Mouse (Mus musculus) adrenal gland (tissue): ENCODE results near the gene Krt39.

ENCODE experiments used
- intact Hi-C: fragments of 180-260 bp; cut with DNase I; formaldehyde crosslinking; loops from one replicate; pipeline ENCODE4 v1.15.1; 2025
- long read RNA-seq, 2 experiments: library from polyadenylated mRNA; unstranded; transcript quantifications; one replicate each; pipeline ENCODE4 v2.0.0; 2020; ENCODE audit warnings: borderline replicate concordance in 1 of 2; ENCODE audit not compliant: insufficient replicate concordance in 1 of 2

Krt39 gene
- long read RNA-seq, experiment 1: 0 reads
- long read RNA-seq, experiment 2: 0 reads

- intact Hi-C loops: no loop called here
These were observed at the start of gene Krt39 for GRCm38 (mm10) chr11:99521288-99521860. TSS of gene Krt39 (minus strand) at chr11:99521338.

- intact Hi-C loops: no loop called here
These were observed 45.4 kb upstream of the Krt39 start, which contains the start of gene Krtap3-1 for GRCm38 (mm10) chr11:99566530-99566929. TSS of gene Krtap3-1 (minus strand) at chr11:99566630.

- intact Hi-C loops: no loop called here
These were observed 41.4 kb upstream of the Krt39 start for GRCm38 (mm10) chr11:99562580-99562979.

DNA sequence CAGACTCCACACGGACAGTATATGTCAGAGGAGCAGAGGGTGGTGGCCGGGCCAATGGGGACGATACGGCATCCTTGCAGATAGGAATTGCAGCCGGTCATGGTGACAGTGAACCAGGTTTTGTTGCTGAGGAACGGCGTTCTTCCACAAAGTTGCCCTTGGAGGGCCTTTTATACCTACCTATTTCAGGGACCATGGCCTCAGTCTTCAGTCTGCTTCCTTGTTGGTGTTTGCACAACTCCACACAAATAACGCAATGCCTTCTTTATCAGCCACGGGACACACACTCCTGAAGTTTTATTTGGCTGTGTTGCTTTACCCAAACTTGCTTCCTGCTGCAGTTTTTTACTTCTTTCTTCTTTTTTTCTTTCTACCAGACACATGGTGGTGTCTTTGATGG lies 38.2 kb upstream of the Krt39 start, which contains the start of gene Gm11939:
Gm11939 (minus strand) TSS at position 101 of the 400 bp plus-strand sequence.
- intact Hi-C loops: no loop called here

DNA sequence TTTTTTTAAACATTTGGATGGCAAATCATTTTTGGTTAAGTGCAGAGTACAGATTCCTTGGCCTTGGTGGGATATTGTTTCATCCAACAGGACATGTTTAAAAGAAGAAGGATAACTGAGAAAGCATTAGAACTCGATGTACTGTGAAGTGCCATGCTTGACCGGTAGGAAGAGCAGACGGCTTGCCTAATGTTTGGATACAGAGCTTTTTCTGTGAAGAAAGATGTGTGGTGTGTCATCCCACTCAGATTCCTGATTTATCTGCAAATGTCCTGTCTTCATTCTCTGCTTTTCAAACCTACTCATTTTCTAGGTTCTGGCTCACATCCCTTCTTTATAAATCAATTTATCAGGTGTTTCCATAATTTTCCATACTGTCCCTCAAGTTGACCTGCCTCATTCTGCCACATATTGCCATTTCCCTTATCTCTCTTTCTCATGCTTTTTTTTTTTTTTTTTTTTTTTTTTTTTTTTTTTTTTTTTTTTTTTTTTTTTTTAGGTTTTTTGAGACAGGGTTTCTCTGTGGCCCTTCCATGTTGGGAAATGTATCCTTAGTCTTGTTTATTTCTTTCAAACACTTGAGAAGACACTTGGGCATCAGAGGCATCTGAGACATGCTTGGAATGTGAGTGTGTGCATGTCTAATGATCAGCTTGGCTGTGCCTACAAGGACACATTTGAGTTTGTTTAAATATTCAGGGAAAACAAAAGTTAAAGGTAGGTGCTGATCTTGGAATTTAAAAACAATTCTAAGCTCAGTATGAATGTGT lies 37.0 kb upstream of the Krt39 start:
- intact Hi-C loops: no loop called here

DNA sequence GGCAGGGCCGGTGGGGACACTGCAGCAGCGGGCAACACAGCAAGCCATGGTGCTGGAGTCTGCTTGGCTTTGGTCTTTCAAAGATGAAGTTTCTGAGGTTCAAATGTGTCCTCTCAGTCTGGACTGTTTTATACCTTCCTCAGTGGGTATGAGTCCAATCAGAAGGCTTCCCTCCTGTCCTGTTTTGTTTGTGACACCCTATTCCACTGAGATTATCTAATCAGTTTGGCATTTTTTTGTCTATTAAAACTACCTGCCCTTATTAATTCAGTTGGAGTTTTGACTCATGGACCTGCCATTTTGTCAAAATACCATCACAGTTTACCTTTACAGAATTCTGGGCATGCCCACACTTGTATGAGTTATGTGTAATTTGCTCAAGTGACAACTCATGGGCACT lies 35.6 kb upstream of the Krt39 start, which contains the start of gene Krtap3-2:
Krtap3-2 (minus strand) TSS at position 101 of the 400 bp plus-strand sequence.
- intact Hi-C loops: no loop called here

DNA sequence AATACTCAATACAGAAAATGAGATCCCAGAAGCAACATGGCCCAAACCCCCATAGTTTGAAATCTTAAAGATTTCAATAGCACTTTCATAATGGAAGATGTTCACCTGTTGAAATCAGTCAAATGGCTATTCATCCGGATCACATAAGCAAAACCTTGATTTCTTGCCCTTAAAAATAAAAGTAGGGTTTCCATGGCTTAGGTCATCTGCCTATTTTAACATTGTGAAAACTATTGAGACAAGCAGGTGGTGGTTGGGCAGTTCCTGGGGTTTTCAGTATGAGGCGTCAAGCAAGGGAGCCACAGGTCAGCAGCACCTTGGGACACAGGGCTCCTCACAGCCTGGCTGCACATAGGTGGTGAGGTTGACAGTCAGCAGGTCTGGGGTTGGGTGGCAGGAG lies 35.1 kb upstream of the Krt39 start:
- intact Hi-C loops: no loop called here

DNA sequence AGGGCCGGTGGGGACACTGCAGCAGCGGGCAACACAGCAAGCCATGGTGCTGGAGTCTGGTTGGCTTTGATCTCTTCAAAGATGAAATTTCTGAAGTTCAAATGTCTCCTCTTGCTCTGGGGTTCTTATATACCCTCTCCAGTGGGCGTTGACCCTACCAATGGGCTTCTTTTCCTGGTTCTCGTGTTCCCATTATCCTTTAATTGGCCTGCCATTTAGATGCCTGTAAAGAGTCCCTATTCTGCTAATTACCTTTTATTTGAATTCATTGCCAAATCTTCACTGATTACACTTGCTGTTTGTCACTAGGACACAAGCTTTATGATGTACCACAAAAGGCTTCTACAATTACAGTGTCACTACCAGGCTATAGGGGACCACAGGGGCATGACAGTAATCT lies 29.6 kb upstream of the Krt39 start, which contains the start of gene Krtap3-3:
Krtap3-3 (minus strand) TSS at position 101 of the 400 bp plus-strand sequence.
- intact Hi-C loops: no loop called here

DNA sequence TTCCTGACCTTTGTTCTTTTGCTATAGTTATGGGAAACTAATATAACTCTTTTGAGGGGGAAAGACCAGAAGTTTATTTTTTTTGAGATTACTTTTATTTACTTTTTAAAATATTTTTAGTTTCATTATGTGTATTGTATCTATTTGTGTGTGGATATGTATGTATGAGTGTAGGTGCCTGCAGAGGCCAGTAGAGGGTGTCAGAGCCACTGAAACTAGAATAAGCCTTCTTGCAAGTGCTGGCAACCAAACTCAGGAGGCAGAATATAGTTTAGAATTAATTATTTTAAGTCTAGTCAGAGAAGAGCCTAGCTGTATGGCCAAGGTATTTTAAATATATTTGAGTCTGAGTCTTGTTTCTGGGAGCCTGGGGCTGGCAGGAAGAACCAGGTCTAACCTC lies 26.8 kb upstream of the Krt39 start:
- intact Hi-C loops: no loop called here

DNA sequence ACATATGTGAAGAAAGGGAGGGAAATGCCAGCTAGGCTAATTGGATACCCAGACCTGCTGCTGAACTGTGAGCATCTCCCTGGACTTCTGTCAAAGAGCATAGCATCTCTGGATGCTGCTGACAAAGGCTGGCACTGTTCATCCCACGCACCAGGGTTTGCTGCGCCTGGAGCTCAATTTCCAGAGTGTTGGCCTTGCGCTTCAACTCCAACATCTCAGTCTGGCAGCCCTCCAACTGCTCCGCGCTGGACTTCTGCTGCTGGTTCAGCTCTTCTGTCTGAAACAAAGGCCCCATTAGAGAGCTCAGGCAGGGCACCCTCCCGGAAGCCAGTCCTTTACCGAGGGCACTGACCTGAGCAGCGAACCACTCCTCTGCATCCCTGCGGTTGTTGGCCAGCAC lies 18.6 kb upstream of the Krt39 start:
- intact Hi-C loops: no loop called here

DNA sequence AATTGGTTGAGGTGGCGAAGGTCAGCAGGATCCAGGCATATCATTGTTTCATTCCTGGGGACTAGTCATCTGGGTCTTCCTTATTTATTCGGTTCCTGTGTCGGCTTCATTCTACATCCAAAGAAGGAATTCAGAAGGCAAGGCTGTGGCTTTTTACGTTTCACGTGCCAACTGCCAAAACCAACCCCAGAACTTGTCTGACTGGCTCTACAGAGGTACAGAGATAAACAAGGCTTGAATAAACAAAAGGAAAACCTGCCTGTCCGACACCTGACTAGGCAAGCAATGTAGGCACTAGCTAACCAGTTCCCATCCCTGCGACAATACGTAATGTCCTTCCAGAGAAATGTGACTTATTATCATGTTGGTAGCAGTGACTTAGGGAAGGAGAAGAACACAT lies 7.0 kb downstream of the Krt39 start:
- intact Hi-C loops: no loop called here

DNA sequence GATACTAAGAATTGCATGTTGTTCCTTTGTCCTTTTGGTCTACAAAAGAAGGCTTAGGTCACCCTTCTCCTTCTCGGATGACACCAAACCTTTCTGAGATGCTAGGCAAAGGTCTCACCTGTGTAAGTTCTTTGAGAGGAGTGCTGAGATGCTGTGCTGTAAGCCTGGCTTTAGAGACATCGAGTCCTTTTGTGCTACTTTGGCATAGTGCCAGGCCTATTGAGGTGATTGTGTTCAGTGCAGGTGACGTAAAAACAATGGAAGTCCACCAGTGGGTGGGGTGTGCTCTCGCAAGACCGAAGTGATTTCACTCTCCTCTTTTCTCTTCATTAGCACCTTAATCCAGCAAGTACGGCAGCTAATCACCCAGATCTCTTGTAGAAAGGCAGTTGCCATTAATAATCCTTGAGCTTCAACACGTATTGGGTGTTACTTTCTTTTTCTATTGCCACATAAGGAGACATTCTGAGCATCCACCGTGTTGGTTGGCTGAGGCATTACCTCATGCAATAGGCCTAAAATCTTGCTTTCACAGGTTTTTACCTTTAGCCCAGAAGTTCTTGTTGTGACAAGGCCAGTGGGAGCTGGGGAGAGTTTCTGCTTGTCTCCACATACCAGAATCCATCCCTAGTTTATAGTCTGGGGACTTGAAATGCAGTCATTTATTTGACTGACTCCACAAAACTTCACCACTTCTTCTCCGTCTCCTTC lies 20.9 kb downstream of the Krt39 start:
- intact Hi-C loops: no loop called here

DNA sequence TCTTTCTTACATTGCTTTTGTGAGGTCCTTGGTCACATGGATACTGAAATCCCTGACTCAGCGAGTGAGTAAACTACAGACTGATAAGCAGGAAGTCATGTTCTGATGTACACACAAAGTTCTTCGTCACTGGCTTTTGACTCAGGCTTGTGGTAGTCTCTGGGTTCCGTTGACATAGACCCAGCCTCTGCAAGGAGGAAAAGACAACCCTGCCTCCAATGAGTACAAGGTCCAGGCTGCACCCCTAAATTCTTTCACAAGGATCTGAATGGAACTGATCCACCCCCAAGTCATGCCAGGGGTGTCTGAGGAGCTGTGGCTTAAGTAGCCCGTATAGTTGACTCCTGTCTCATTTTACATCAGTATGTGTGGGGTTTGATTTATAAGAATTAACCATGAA lies 24.7 kb downstream of the Krt39 start:
- intact Hi-C loops: no loop called here

DNA sequence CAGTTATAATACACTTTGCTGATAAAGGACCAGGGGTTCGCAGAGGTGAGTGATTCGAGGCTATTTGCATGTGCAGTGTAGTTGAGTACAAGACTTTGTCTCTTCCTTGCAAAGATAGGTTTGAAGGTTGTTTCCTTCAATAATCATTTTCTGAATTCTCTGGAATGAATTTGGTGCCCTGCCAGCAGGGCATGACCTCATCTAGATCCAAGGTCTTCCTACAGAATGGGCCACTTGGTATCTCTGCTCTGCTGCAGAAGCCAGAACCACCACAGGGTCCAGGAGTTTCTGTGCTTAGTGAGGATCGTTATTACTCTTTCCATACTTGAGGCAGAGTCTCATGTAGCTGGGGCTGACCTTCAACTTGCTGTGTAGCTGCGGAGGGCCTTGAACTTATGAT lies 26.4 kb downstream of the Krt39 start:
- intact Hi-C loops: no loop called here

DNA sequence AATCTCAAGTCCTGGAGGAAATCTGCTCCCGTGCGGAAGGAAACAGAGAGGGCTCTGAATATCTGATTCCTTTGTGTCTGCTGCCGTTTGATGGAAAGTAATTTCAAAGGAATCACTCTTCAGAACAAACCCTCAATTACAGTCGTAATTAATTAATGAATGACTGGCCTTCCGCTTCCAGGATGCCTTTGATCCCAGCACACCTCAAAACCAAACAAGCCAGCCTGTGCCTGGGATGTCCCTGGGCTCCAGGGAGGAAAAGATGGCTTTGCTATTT lies 27.6 kb downstream of the Krt39 start:
- intact Hi-C loops: no loop called here

GRCm38 (mm10) chr11:99492733-99493573 lies 28.2 kb downstream of the Krt39 start, which contains the start of gene Krt23:
TSS of gene Krt23 (minus strand) at chr11:99493137.
- intact Hi-C loops: no loop called here

DNA sequence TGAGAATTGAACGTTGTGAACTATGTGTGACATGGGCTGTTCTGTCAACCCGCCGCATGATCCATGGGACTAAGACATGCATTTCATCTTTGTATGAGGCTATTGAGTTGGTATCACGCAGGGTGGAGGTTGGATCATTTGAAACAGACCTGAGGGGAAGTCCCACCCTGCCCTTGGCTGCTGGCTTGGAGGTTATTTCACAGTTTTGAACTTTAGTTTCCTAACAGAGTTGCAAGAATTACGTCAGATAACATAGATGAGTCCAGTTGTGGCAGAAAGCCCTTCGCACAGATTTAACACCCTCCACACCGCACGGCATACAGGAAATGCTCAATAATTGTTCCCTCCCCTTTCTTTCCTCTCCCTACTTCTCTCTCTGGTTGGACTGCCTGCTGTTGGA lies 30.1 kb downstream of the Krt39 start:
- intact Hi-C loops: no loop called here

GRCm38 (mm10) chr11:99490624-99491023 lies 30.5 kb downstream of the Krt39 start:
- intact Hi-C loops: no loop called here

DNA sequence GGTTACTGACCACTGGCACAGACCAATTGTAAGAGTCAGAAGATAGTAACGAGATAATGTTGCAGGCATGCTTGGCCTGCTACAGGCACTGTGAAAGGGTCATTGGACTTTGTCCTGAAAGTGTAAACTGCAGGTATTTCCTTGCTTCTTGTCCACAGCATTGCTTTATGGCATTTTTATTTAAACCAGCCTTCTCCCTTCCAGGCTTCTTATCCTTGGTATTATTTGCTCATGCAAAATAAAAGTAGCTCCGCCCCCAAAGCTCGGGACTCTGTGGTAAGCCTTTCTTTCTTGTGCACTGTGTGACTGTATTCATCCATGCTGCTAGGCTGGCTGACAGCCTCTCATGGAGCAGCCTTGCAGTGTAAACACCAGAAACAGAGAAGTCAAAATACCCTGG lies 31.9 kb downstream of the Krt39 start:
- intact Hi-C loops: no loop called here

- intact Hi-C loops: no loop called here
These were observed 46.2 kb downstream of the Krt39 start for GRCm38 (mm10) chr11:99474981-99475380.

GRCm38 (mm10) chr11:99473433-99473832 lies 47.7 kb downstream of the Krt39 start:
- intact Hi-C loops: no loop called here
